19 mouse cellular contexts compared by ENCODE assay signal in genomic region chr16:72874934-72875732, GRCm38 (mm10).
DNase-seq lines count a peak whose midpoint lies in the region; ATAC-seq lines count a peak whose summit lies in the region.
"Had no signal": no experiment of that assay in that cellular context is flagged by ENCODE, and none has a peak within 500 bp of the region (broad histone marks: within the 10 kb centered on the region; RNA-seq: fewer than 3 reads in every experiment).

No protein-coding gene starts in this region.

- H3K27ac ChIP-seq in forebrain, embryonic 14.5 days (ENCODE audit: low read depth, low read length) = no peak overlapping the region
- H3K27ac ChIP-seq in hindbrain, embryonic 15.5 days (replicated peaks) = peak overlapping the region; percentile 75
- no peak overlapping the region for H3K27ac ChIP-seq in neural tube, embryonic 12.5 days
- H3K27ac ChIP-seq: embryonic facial prominence, embryonic 12.5 days; limb, embryonic 15.5 days had no signal

- DNase-seq in Muller cell, postnatal 12 days (ENCODE audit: inconsistent ontology term) = peak; percentile 65
- peak; percentile 51 for DNase-seq in forebrain, embryonic 14.5 days (ENCODE audit: low spot score)
- DNase-seq in heart, adult 18-20 months = no peak
- DNase-seq in embryo, embryonic 9.5 days (ENCODE audit: extremely low spot score) = no peak
- DNase-seq in heart, postnatal 4 days = no peak
- DNase-seq: adrenal gland, adult 8-10 months; gastrocnemius, postnatal 25 days; kidney, adult 11 months; kidney, postnatal 14 days; layer of hippocampus, adult 9-11 months; liver, postnatal 0 days; lung, postnatal 36 days; right cerebral cortex, postnatal 25 days had no signal

- ATAC-seq in forebrain, embryonic 14.5 days = peak; percentile 52; the same call in 1 of the 2 replicates
- peak; percentile 61; the same call in 1 of the 2 replicates for ATAC-seq in hindbrain, embryonic 15.5 days (ENCODE audit: low FRiP score, low read depth)
- ATAC-seq in neural tube, embryonic 12.5 days (ENCODE audit: low FRiP score, low read depth) = peak; percentile 76
- ATAC-seq: liver, postnatal 0 days had no signal

- no peaks in the 10 kb centered on the region for H3K9me3 ChIP-seq in forebrain, embryonic 14.5 days (replicated peaks; ENCODE audit: control insufficient read depth, low read length)
- H3K9me3 ChIP-seq in hindbrain, embryonic 15.5 days = no peaks in the 10 kb centered on the region
- no peaks in the 10 kb centered on the region for H3K9me3 ChIP-seq in neural tube, embryonic 12.5 days
- H3K9me3 ChIP-seq: embryonic facial prominence, embryonic 12.5 days; limb, embryonic 15.5 days had no signal

- H3K36me3 ChIP-seq in forebrain, embryonic 14.5 days (ENCODE audit: control insufficient read depth, insufficient read depth, low read length) = no peaks in the 10 kb centered on the region
- H3K36me3 ChIP-seq in hindbrain, embryonic 15.5 days = no peaks in the 10 kb centered on the region
- no peaks in the 10 kb centered on the region for H3K36me3 ChIP-seq in neural tube, embryonic 12.5 days
- H3K36me3 ChIP-seq: embryonic facial prominence, embryonic 12.5 days; G1E; limb, embryonic 15.5 days had no signal

- 45% methylated on average over 8 of the region's 8 CpGs for WGBS in forebrain, embryonic 14.5 days
- 47% methylated on average over 8 of the region's 8 CpGs for WGBS in hindbrain, embryonic 15.5 days
- WGBS in neural tube, embryonic 12.5 days = 72% methylated on average over 8 of the region's 8 CpGs

- no peaks in the 10 kb centered on the region for H3K27me3 ChIP-seq in forebrain, embryonic 14.5 days (replicated peaks; ENCODE audit: control insufficient read depth, insufficient read depth, low read length)
- H3K27me3 ChIP-seq in hindbrain, embryonic 15.5 days = no peaks in the 10 kb centered on the region
- H3K27me3 ChIP-seq in neural tube, embryonic 12.5 days (replicated peaks) = no peaks in the 10 kb centered on the region
- H3K27me3 ChIP-seq: embryonic facial prominence, embryonic 12.5 days; limb, embryonic 15.5 days had no signal

- no peak overlapping the region for H3K4me2 ChIP-seq in forebrain, embryonic 14.5 days (ENCODE audit: low read length)
- peak overlapping the region; percentile 23; the same call in 1 of the 2 replicates for H3K4me2 ChIP-seq in hindbrain, embryonic 15.5 days
- H3K4me2 ChIP-seq in neural tube, embryonic 12.5 days (replicated peaks) = no peak overlapping the region
- H3K4me2 ChIP-seq: embryonic facial prominence, embryonic 12.5 days; heart, embryonic 11.5 days; limb, embryonic 15.5 days had no signal

- no peak overlapping the region for H3K9ac ChIP-seq in forebrain, embryonic 14.5 days (ENCODE audit: low read length)
- H3K9ac ChIP-seq in hindbrain, embryonic 15.5 days = no peak overlapping the region
- no peak overlapping the region for H3K9ac ChIP-seq in neural tube, embryonic 12.5 days
- H3K9ac ChIP-seq: embryonic facial prominence, embryonic 12.5 days; limb, embryonic 15.5 days; liver, postnatal 0 days had no signal

- H3K4me1 ChIP-seq in forebrain, embryonic 14.5 days (ENCODE audit: control insufficient read depth, insufficient read depth, low read length) = peaks cover 6% of the 10 kb centered on the region
- peaks cover 9% of the 10 kb centered on the region for H3K4me1 ChIP-seq in hindbrain, embryonic 15.5 days (replicated peaks)
- no peaks in the 10 kb centered on the region for H3K4me1 ChIP-seq in neural tube, embryonic 12.5 days
- H3K4me1 ChIP-seq: embryonic facial prominence, embryonic 12.5 days; limb, embryonic 15.5 days had no signal

- H3K4me3 ChIP-seq in forebrain, embryonic 14.5 days (ENCODE audit: low read depth, low read length) = no peak overlapping the region
- H3K4me3 ChIP-seq in hindbrain, embryonic 15.5 days = no peak overlapping the region
- no peak overlapping the region for H3K4me3 ChIP-seq in neural tube, embryonic 12.5 days
- H3K4me3 ChIP-seq: embryonic facial prominence, embryonic 12.5 days; limb, embryonic 15.5 days had no signal

Comparison
In these comparisons a context has a peak if more than half of its experiments do, and no peak if none do; other contexts are left out.
1. DNase-seq: peak in Muller cell, postnatal 12 days (single experiment) and forebrain, embryonic 14.5 days (single experiment); none in heart, adult 18-20 months (0 of 2), embryo, embryonic 9.5 days (single experiment) and heart, postnatal 4 days (single experiment).
2. Peak in every context shown above with its lines, with median percentiles within 50 percentile points of each other: ATAC-seq.